Mouse (Mus musculus) NIH3T3 (cell line): ENCODE data around the gene Cbx4.

Experiments used
- DNase-seq: peaks from one replicate; pipeline ENCODE4 v3.0.0-alpha.2; 2012; ENCODE audit warnings: low read depth

The Cbx4 gene

GRCm38 (mm10) chr11:119086144-119086971 lies at the start of gene Cbx4:
Cbx4 (minus strand) TSS chr11:119086221.
- peak; percentile 98 for DNase-seq

DNA sequence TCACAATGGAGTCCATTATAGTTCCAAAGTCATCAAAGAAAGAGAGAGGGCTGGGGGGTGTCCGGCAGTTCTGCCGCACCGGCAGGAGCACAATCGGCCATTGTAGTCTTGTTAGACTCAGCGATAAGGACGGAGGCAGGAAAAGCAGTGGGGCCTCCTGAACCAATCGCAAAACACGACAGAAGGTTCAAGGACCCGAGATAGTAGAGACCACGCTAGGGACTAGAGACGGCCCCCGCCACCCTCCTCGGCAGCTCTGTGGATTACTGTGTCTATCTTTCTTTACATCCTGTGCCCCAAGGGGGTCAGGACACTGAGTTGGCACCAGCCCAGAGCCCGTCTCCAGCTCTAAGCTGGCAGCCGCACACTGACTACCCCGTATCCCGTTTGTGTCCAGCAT lies 48.6 kb upstream of the Cbx4 start:
- DNase-seq = no peak

- DNase-seq = peak; percentile 62
Observed at GRCm38 (mm10) chr11:119133437-119134221, 47.6 kb upstream of the Cbx4 start.

DNA sequence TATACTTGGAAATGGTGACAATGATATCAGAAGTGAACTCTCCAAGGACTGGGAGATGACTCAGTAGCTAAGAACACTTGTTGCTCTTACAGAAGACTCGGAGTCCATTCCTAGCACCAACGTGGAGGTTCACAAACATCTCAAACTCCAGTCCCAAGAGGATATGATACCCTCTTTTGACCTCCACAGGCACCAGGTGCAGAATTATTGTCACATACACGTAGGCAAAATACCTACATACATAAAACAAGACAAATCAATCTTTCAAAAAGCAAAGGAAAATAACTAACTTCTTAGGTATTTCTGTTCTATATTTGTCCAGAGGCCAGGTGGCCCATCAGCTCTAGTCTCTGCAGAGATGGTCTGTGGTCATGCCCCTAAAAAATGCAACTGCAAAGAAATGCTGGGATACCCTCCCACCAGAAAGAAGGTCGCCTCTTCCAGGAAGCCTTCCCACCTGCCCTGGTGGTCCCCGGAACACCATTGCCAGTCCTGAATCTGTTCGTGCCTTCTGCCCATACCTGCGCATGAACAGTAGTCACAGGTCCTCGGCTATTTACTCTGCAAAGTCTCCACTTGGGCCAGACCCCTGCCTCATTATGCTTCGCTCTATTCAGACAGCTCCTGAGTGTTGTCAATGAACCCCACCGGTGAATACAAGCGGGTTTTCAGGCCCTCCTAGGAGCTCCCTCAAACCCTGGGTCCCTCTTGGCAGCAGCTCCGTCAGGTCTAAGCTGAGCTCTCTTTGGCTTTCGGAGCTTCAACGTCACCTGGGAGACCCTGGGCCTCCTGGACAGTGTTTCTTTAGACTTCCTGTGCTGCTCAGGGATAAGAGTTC lies 46.4 kb upstream of the Cbx4 start:
- DNase-seq = no peak

DNA sequence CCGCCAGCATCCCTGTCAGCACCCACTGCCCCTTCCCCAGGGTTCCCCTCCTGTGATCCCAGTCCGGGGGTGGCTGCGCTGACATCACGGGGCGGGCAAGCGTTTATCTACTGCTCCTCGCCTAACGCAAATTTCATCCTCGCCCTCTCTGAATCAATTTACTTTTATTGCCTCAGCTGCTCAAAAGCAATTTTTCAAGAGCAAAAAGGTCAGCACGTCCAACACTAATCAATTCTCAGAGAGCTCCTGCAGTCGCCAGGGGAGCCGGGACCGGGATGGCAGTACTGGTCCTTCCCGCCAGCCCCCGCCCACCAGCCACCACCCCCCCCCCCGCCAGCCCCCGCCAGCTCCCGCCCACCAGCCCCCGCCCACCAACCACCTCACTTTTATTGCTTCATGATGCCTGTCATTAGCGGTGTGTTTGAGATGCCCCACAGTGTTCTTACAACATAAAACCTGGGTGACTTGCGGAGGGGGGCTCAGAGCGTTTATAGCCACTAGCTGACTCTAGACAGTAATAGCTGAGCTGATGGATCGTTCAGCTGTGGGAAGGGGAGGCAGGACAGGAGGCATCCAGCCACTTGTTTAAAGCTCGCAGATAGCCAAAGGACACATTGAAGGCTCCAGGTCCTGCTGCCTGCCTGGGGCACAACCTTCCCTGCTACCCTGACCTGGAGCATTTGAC lies 44.2 kb upstream of the Cbx4 start:
- no peak for DNase-seq

DNA sequence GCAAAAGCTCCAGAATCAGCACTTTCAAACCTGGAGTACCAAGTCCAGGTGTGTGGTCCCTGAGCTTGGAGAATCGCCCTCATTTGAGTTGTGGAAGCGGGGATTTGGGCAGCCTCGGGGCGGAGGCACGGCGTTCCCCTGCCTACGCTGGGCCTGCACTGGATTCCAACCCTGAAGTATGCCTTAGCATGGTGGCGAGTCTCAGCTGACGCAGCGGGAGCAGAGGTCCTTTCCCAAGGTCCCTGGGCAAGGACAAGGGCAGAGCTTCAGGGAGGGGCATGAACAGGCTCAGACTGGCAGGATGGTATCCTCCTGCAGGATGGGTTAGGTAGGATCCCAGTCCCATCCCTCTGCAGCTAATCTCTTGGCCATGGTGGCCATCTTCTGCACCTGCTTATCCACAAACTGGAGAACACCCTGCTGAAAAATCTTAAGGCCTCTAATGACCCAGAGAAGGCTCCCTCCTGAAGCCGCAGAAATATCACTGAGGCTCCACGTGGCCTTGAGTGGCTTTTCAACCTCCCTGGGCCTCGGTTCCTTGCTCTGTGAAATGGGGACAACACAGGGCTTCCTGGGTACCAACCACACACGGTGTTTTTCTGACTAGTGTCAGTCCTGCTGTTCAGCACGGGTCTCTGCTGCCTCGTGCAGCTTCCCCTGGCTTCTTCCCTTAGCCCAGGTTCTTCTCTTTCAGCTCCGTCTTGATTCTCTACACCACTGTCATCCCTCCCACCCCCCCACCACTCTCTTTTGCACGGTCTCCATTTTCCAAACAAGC lies 43.4 kb upstream of the Cbx4 start:
- DNase-seq = no peak

DNA sequence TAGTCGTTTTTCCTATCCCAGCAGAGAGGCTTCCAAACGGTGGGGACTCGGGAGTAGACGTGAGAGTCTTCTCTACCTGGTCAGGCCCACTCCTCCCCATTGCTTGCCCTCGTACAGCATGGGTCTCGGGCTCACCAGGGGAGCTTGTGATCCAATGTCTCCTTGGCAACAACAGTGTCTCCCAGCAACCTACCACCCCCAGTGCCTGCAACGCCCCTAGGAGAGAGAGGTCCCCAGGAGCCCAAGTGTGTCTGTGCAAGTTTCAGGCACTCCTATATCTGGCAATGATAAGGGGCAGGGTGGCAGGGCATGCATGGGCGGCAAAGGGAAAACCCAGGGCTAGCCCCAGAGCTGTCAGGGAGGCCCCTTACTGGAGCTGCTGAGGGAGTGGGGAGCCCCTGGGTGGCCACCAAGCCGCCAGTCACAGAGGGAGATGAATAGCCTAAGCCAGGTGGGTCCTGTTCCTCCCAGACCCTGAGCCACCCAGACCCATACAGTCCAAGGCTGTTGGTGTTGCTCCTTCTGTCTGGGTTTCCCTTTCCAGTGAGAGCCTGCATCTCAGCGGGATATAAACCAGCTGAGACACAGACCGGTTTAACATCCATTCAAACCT lies 42.8 kb upstream of the Cbx4 start:
- no peak for DNase-seq

DNA sequence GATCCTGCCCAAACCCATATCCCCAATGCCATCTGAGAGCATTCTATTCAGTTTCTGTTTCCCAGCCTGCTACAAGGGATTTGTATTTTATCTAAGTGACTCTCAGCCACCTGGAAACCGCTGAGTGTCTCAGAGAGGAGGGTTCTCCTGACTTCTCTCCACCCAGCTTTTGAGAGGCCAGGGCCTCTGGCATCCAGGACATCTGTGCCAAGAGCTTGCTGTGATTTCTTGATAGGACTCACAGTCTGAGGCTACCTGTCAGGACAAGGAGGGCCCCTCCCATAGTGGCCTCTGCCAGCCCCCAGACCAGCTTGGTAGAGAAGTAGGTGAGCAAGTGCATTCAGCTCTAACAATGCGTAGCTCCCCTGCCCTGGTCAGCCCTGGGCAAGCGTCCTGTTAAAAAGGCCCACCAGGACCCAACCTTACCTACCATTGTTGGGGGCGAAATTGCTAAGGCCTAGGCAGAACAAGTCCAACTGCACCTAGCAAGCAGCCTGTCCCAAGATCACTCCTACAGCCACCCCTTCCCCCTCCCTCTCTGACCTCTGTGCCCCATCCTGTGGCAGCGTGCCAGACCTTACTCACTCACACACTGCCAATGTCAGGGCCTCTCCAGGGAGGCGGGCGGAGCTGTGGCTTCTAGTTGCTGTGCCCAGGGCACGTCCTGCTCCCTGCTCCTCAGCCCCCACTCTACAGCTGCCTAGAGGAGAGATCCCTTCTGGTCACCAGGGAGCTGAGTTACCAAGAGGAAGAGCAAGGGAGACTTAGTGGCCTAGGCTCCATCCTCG lies 41.9 kb upstream of the Cbx4 start:
- DNase-seq = peak; percentile 80

DNA sequence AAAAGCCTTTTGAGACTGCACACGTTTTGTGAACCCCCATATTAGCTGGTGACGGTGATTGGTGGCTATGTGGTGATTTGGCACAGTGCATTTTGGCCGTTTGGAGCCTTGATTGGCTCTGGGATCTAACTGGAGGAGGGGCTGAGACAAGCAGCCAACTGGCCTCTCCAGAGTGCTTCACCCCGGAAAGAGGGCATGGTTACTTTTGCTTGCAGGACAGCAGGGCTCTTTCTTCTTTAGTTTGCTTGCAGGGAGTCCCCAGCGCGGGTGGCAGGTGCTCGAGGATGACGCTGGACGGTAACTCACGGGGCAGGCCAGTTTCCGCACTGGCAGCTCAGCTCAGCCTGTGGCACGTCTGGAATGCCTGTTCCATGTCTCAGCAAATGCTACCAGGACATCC lies 41.1 kb upstream of the Cbx4 start:
- DNase-seq = peak; percentile 67

GRCm38 (mm10) chr11:119125929-119126861 lies 40.2 kb upstream of the Cbx4 start:
- peak; percentile 97 for DNase-seq

DNA sequence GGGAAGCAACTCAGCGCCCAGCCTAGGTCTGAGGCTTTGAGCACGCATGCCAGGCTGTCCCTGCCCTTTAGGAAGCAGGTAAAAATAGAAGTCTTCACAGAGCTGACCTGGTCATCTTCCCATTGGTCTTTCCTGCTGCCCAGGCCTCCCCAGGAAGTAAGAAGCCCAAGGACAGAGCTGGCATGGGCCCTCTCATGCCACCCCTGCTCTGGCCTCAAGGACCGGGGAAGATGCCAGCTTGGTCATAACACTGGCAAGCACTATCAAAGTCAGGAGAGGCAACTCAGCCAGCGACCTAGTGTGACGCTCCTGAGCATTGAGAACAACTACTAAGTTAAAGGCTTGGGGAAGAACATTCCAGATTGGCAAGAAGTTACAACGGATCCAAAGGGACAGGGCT lies 38.5 kb upstream of the Cbx4 start:
- no peak for DNase-seq

DNA sequence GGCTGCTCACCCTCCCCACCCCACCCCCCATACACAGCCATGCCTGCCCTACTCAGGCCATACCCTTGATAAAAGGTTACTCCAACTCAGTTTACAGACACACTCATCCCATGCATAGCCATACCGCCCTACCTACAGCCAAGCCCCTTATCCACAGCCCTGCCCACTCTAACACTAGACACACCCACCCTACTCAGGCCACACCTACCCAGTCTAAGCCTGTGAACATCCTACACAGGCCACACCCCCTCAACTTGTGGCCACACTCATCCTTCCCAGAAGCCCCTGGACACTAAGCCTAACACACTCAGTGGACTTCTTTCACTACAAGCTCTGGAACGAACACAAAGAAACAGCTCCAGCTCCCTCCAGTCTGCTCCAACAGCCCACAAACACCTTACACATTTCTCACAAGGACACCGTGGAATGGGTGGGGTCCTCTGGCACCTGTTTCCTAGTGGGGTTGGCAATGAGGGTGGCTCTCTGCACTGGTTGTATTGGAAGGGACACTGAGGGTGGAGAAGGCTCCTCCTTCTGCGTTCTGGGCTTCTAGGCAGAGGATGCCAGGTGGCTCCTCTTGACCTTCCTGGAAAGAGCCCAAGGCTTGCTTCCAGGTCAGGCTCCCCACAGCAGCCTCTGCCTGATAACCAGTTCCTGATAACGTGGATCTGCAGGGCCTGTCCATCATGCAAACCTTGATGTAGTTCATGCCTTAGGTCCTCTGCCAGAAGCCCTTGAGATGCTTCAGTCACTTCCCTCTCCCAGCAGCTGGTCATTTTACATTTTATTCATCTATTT lies 37.7 kb upstream of the Cbx4 start:
- DNase-seq = peak; percentile 36

GRCm38 (mm10) chr11:119122396-119122795 lies 36.4 kb upstream of the Cbx4 start:
- no peak for DNase-seq

DNA sequence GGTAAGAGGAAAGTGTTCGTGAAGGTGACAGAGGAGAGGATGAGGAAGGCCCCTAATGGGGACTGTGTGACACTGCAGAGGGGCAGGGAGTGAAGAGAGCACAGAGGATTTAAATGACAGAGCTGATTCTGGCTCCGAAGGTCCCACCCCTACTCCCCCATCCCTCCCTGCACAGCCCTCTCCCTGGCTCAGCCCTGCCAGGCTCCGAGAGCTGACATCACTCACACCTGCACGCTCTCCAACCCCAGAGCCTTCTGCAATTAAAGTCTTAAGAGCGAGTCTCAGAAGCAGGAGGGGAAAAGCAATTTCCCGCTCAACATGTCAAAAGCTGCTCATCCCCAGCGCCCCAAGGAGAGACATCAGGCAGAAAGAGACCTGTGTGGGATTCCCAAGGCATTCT lies 32.9 kb upstream of the Cbx4 start:
- no peak for DNase-seq

- no peak for DNase-seq
Observed at GRCm38 (mm10) chr11:119117945-119118344, 31.9 kb upstream of the Cbx4 start.

DNA sequence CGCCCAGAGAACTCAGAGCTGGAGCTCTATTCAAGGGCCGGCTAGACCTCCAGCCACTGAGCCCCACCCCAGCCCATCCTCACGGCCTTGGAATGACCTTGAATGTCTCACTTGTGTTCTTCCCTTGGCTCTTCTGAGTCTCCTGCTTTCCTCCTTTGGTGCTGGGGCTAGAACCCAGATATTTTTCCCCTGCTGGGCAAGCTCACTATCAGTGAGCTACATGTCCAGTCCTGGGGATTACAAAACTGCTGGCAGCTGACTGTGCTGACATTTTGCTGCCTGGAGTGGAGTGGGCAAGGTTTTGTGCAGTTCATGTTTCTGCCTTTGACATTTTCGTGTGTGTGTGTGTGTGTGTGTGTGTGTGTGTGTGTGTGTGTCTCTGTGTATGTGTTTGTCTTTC lies 31.0 kb upstream of the Cbx4 start:
- DNase-seq = peak; percentile 61

DNA sequence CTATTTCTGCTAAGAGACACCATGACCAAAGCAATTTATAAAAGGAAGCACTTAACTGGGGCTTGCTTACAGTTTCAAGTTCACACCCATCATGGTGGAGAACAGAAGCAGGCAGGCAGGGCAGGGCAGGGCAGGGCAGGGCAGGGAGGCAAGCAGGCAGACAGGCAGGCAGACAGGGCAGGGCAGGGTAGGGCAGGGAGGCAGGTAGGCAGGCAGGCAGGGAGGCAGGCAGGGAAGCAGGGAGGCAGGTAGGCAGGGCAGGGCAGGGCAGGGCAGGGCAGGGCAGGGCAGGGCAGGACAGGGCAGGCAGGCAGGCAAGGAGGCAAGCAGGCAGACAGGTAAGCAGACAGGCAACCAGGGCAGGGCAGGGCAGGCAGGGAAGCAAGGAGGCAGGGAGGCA lies 26.7 kb upstream of the Cbx4 start:
- DNase-seq = no peak

DNA sequence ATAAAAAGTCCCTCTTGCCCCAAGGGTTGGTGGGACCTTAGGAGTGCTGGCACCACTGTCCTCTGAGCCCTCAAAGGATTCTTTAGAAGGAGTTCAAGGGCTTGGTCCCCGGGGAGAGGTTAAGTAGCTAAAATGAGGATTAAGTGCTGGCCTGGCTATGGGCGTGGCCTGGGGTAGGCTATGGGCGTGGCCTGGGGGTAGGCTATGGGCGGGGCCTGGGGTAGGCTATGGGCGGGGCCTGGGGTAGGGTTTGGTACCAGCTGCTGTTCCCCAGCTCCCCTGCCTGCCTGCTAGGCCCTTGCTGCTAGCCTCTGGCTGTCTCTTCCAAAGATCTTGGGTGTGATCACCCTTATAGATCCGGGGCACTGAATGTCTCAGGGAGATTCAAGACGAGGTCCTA lies 25.3 kb upstream of the Cbx4 start:
- DNase-seq = no peak
